Mouse (Mus musculus) bone marrow macrophage, adult 2 months (primary cell): ENCODE data around the gene Lhx8. TPM values are rescaled to one million over a fixed set of nuclear protein-coding genes. Genes with fewer than 3 reads are reported as not detected.

Experiments
- H3K27ac ChIP-seq: 2 replicates; pipeline ENCODE4 v1.5.1; 2012; ENCODE audit warnings: low read depth, low read length; ENCODE audit not compliant: insufficient read depth
- H3K4me1 ChIP-seq: 2 replicates; pipeline ENCODE4 v1.6.1; 2012; ENCODE audit warnings: low read length; ENCODE audit not compliant: control insufficient read depth, insufficient read depth
- H3K4me3 ChIP-seq: 2 replicates; pipeline ENCODE4 v1.5.1; 2012; ENCODE audit warnings: mild to moderate bottlenecking, low read length, moderate library complexity; ENCODE audit not compliant: insufficient read depth
- CTCF ChIP-seq: IDR thresholded peaks from 2 replicates; pipeline ENCODE4 v1.5.1; 2012; ENCODE audit warnings: low read depth, mild to moderate bottlenecking, low read length, moderate library complexity
- POLR2A ChIP-seq: IDR thresholded peaks from 2 replicates; pipeline ENCODE4 v1.6.1; 2012; ENCODE audit warnings: mild to moderate bottlenecking, low read depth, low read length, borderline replicate concordance
- polyA plus RNA-seq: library from polyadenylated mRNA; stranded (reverse); fragments of >200 nt; gene quantifications from 2 replicates; pipeline ENCODE4 v1.2.4, GENCODE M21; 2012; ENCODE audit not compliant: missing spikeins, insufficient read depth, insufficient read length

The Lhx8 gene
- polyA plus RNA-seq, 1 experiment: not detected

DNA sequence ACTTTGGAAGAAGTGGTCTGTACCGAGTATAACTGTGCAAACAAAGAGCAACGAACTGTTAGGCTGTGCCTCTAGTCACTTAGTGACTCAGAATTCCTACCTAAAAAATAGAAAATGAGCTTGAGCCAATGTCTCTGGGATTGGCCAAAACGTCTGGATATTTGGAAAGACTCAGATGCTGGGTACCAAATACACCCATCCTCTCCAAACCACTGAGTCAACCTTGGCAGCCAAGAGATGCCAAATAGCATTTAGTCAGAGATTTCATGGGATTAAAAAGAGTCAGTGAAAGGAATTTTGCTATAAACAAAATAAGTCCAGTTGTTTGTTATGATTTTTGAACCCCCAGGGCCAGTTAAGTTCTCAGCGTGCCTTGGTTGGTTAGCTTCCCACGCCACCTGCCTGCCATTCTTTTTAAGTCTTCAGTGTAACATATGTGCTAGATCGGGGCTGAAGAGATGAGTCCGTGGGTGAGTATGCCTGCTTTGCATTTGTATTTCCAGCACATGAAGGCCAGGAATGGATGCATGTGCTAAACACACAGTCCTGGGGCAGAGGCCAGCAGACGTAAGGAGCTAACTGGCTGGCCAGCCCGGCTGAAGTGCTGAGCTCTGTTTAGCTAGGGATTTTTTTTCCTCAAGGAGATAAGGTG lies 36.5 kb downstream of the Lhx8 start:
- Histone ChIP-seq H3K27ac (no peak overlapping the region), H3K4me3 (no peak overlapping the region), H3K4me1 (no peaks in the 10 kb centered on the region)
- TF ChIP-seq POLR2A: no peak
- TF ChIP-seq CTCF: no peak

DNA sequence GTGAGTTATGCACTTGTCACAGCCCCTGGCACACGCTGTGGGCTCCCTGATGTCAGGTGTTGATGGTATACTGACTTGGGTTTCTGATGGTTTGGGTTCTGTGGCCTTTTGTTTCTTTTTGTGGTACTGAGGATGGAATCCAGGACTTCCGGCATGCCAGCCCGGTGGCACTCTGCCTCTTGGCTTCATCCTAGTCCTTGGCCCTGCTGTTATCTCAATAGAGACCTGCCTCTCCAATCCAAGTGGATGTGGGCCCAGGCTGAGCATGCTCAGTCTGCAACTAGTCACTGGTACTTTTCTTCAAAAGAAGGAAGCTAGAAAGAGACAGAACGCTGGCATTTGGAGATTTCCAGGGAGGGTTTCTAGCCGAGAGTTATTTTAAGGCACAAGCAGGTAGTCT lies 38.3 kb downstream of the Lhx8 start:
- H3K4me1 ChIP-seq: peaks cover 5% of the 10 kb centered on the region
- no peak overlapping the region for H3K4me3 ChIP-seq
- no peak overlapping the region for H3K27ac ChIP-seq
- no peak for TF ChIP-seq POLR2A
- no peak for TF ChIP-seq CTCF

DNA sequence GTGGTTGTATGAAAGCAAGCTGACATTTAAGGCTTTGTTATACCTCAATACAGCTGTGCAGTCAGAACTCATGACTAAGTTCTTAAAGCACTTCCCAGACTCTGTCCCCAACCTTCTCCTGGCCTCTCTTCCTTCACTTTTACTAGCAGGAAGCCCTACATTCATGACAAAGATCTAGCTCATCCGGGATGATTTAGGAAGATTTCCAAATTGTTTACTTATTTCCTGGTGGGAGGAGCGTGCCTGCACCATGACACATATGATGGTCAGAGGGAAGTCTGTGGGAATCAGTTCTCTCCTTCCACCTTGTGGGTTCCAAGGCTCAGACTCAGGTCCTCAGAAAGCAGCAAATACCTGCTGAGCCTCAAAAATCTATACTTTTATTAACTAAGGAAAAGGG lies 40.1 kb downstream of the Lhx8 start:
- Histone ChIP-seq H3K4me1 (peaks cover 5% of the 10 kb centered on the region), H3K27ac (no peak overlapping the region)
- no peak for TF ChIP-seq POLR2A
- no peak for TF ChIP-seq CTCF

DNA sequence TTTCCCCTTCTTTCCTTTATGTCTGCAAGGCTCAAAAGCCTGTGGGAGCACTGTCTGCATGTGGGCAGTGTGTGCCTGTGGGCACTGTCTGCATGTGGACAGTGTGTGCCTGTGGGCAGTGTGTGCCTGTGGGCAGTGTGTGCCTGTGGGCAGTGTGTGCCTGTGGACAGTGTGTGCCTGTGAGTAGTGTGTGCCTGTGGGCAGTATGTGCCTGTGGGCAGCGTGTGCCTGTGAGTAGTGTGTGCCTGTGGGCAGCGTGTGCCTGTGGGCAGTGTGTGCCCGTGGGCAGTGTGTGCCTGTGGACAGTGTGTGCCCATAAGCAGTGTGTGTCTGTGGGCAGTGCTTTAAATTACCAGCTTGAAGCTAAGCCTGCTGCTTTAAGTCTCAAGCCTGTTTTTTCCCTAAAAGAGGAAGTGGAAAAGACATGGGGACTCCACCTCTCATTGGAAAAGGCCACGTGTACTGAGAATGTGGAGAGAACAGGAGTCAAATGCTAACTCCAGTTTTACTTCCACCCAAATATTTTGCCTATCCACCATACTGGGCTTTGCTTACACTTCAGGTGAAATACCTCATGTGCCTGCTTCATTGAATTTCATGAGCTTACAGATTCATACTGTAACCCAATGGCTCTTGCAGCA lies 41.9 kb downstream of the Lhx8 start:
- TF ChIP-seq POLR2A (no peak), CTCF (no peak)
- H3K4me3 ChIP-seq: no peak overlapping the region
- H3K27ac ChIP-seq: no peak overlapping the region
- peaks cover 5% of the 10 kb centered on the region for H3K4me1 ChIP-seq

More for the DNA sequence above, 40.1 kb downstream of the Lhx8 start:
- H3K4me3 ChIP-seq: no peak overlapping the region

DNA sequence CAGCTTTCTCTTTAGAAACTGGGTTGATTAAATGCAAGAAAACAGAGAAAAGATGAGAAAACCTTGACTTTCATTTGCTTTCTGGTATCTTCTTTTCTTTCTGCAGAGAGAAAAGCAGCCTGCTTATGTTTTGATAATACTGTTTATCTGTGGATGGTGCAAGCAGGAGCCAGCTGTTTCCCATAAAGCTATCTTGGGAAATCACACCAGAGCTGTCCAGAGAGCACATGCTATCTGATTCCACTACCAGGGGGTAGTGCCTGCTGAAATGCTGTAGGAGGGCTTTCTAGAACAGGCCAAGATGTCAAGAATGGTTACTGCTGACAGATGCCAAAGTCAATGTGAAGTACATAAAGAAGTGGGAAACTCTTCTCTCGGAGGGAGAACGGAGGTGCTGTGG lies 43.2 kb downstream of the Lhx8 start:
- no peak overlapping the region for H3K4me3 ChIP-seq
- TF ChIP-seq CTCF (no peak), POLR2A (no peak)
- H3K4me1 ChIP-seq: peaks cover 5% of the 10 kb centered on the region
- no peak overlapping the region for H3K27ac ChIP-seq

DNA sequence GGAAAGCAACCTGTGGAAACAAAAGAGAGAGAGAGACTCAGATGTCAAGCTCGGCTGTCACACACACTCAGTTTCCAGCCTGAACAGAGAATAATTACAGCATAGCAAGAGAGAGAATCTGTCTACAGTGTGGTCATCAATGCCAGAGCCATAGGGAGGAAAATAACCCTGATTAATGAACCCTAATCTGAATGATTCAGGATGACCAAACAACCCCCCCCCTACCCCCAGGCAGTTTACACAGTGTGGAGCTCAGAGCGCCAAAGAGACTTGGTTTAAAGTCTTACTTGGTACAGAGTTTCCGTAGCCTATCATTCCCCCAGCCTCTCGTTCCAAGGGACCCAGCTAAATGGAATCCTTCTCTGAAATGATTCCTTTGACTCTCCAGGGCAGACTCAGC lies 45.1 kb downstream of the Lhx8 start:
- no peak overlapping the region for H3K4me3 ChIP-seq
- TF ChIP-seq POLR2A (no peak), CTCF (no peak)
- H3K27ac ChIP-seq: no peak overlapping the region
- peaks cover 5% of the 10 kb centered on the region for H3K4me1 ChIP-seq

DNA sequence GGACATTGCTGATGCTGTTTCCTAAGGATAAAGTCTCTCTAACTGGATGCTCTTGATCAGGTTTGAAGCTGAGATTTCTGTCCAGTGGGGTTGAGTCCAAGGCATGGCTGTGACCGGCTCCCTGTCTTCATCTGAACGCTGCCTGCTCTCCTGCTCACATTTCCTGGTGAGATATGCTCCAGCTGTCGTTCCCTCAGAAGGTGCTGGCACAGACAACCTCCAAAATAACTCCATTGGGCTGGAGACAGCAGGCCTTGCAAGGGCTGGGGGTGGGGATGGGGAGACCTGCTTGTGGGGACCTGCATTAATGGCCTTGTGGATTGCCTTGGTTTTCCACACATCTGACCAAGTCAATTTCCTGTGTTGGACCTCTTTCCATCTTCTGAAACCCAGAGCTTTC lies 46.2 kb downstream of the Lhx8 start:
- TF ChIP-seq POLR2A (no peak), CTCF (no peak)

DNA sequence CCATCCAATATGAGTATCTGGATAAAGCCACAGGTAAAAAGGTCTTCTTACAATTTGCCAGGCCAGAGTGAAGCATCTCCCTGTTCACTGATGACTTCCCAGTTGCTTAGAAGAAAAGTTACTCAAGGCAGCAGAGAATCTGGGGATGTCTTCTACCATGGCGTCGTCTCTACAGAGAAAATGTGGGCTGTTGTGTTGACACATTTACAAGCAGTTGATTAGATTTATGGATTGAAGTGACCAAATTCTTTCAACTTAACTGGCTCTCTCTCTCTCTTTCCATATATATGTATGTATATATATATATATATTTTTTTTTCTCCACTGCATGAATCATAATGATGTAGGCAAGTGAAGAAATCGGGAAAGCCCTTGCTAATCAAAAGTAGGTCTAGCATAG lies 55.8 kb downstream of the Lhx8 start:
- Histone ChIP-seq H3K27ac (no peak overlapping the region), H3K4me3 (no peak overlapping the region), H3K4me1 (no peaks in the 10 kb centered on the region)
- no peak for TF ChIP-seq POLR2A
- no peak for TF ChIP-seq CTCF

More for the DNA sequence above, 46.2 kb downstream of the Lhx8 start:
- peaks cover 5% of the 10 kb centered on the region for H3K4me1 ChIP-seq
- no peak overlapping the region for H3K4me3 ChIP-seq
- H3K27ac ChIP-seq: no peak overlapping the region

DNA sequence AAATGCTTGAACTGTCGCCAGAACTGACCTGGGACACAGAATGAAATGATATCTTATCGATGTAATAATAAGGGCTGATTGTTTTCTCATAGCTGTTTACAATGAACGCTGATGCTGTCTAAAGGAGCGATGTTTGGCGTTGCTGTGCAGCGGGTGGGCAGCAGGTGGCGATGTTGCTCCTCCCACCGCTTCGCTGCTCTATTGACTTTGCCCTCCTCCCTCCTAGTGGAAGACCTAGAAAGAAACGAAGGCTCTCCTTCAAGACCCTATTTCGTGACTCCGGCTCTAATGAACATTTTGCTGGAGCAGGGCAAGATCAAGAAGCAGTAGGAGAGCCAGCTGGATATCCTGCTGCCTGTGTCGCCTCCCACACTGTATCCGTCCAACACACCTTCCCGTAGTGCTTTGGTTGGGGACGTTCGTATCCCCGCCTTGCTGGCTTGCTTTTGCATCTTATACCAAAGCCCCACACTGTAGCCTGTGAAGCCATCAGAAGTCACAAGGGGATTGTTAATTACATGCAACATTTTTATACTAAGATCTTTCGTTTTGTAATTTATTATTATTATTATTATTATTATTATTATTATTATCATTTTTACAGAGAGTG lies 60.6 kb downstream of the Lhx8 start:
- H3K4me3 ChIP-seq: no peak overlapping the region
- TF ChIP-seq CTCF (peak; percentile 82), POLR2A (no peak)
- H3K27ac ChIP-seq: no peak overlapping the region
- no peaks in the 10 kb centered on the region for H3K4me1 ChIP-seq

DNA sequence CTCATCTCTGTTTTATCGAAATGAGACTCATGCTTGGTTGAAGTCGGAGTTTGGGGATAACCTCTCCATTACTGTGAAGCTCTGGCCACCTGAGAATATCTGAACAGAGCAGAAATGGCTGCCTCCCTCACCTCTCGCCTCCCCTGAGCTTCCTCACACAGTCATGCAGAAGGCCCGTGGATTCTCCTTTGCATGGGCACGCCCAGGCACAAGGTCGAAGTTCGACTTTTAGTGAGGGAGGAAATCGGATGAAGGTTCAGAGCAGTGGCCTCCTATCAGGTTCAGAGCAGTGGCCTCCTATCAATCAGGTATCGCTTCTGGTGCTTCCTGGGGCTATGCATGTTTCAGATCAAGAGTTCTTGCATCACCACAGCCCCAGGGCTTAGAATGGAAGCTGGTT lies 62.1 kb downstream of the Lhx8 start:
- Histone ChIP-seq H3K4me3 (no peak overlapping the region), H3K27ac (no peak overlapping the region), H3K4me1 (no peaks in the 10 kb centered on the region)
- TF ChIP-seq CTCF (no peak), POLR2A (no peak)
